Mouse (Mus musculus) forebrain, embryonic 12.5 days (tissue): ENCODE results near the gene Hddc3. TPM values are rescaled to one million over a fixed set of nuclear protein-coding genes. Genes with fewer than 3 reads are reported as not detected.

Experiments
- ATAC-seq: fragments of 200-750 bp; cut with Nextera tagmentation; 2 replicates; pipeline ENCODE4 v1.8.0; 2017; ENCODE audit warnings: moderate TSS enrichment; ENCODE audit not compliant: low FRiP score
- H3K27ac ChIP-seq: fragments of 300-500 bp; sonication (generic); 2 replicates; pipeline ENCODE4 v1.5.1; 2016; ENCODE audit warnings: mild to moderate bottlenecking
- H3K27me3 ChIP-seq: fragments of 300-500 bp; sonication (generic); 2 replicates; pipeline ENCODE4 v1.6.1; 2016; ENCODE audit warnings: mild to moderate bottlenecking
- H3K36me3 ChIP-seq: fragments of 300-500 bp; sonication (generic); replicated peaks from 2 replicates; pipeline ENCODE4 v1.6.1; 2016; ENCODE audit warnings: mild to moderate bottlenecking
- H3K4me1 ChIP-seq: fragments of 300-500 bp; sonication (generic); 2 replicates; pipeline ENCODE4 v1.6.1; 2016
- H3K4me2 ChIP-seq: fragments of 300-500 bp; sonication (generic); 2 replicates; pipeline ENCODE4 v1.6.1; 2016; ENCODE audit warnings: mild to moderate bottlenecking, moderate library complexity
- H3K4me3 ChIP-seq: fragments of 300-500 bp; sonication (generic); replicated peaks from 2 replicates; pipeline ENCODE4 v1.5.1; 2016; ENCODE audit warnings: mild to moderate bottlenecking
- H3K9ac ChIP-seq: fragments of 300-500 bp; sonication (generic); 2 replicates; pipeline ENCODE4 v1.6.1; 2016; ENCODE audit warnings: mild to moderate bottlenecking
- H3K9me3 ChIP-seq: fragments of 300-500 bp; sonication (generic); 2 replicates; pipeline ENCODE4 v1.6.1; 2016
- WGBS: fragments of 180-500 bp; shearing (Covaris S2); methylation state at CpG from one replicate; pipeline ENCODE4 v1.1.7; 2016; 5-methylcytosine and 5-hydroxymethylcytosine counted together
- polyA plus RNA-seq: library from polyadenylated mRNA; unstranded; fragments of >200 nt; fragmentation: Nextera tagmentation; extraction: Ambion mirVana; gene quantifications from 2 replicates; pipeline ENCODE4 v1.2.1, GENCODE M21; 2016

The Hddc3 gene
- polyA plus RNA-seq, 1 experiment from 2014 or later = 24.4 TPM

DNA sequence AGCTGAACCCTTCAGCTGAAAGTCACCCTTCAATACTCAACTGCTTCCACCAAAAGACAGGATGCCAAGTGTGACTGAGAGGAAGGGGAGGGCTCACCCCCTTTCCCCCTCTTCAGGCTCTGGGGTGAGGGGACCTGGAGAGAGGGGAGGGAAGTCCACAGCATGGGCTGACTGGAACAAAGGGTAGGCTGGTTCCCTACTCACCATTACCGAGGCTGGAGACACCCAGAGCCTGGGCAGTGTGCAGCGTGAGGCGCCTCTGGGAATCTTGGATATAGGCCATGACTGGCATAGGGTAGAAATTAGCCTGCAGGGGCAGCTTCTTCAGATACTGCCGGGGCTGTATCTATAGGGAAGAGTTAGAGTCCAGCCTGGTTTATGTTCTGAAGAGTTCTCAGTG is 15.1 kb downstream of the Hddc3 start:
- no peaks in the 10 kb centered on the region for H3K27me3 ChIP-seq
- ATAC-seq = no peak
- no peak overlapping the region for H3K9ac ChIP-seq
- no peak overlapping the region for H3K4me3 ChIP-seq
- H3K9me3 ChIP-seq = no peaks in the 10 kb centered on the region
- no peak overlapping the region for H3K27ac ChIP-seq
- H3K4me1 ChIP-seq = peaks cover 15% of the 10 kb centered on the region
- H3K36me3 ChIP-seq = peaks cover 87% of the 10 kb centered on the region
- H3K4me2 ChIP-seq = no peak overlapping the region
- WGBS = 66% methylated on average over 4 of the region's 4 CpGs

DNA sequence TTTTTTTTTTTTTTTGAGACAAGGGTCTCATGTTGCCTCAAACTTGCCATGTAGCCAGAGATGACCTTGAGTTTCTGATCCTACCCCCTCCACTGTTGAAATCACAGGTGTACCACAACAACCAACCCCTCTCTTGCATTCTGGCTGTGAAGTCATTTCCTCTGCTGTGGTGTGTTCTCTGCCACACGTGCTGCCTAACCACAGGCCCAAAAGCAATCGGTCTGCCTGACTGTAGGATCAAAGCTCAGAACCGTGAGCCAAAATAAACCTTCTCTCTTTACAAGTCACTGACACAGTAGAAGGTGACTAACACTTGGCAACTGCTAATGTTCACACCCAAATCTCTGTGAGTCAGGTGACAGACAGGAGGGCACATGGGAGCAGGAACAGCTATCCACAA is 17.5 kb downstream of the Hddc3 start:
- no peak overlapping the region for H3K4me2 ChIP-seq
- H3K4me3 ChIP-seq = no peak overlapping the region
- 88% methylated on average over 3 of the region's 3 CpGs for WGBS
- H3K9ac ChIP-seq = no peak overlapping the region
- peaks cover 95% of the 10 kb centered on the region for H3K36me3 ChIP-seq
- H3K9me3 ChIP-seq = no peaks in the 10 kb centered on the region
- H3K4me1 ChIP-seq = peaks cover 15% of the 10 kb centered on the region
- no peak for ATAC-seq
- no peak overlapping the region for H3K27ac ChIP-seq
- H3K27me3 ChIP-seq = no peaks in the 10 kb centered on the region

DNA sequence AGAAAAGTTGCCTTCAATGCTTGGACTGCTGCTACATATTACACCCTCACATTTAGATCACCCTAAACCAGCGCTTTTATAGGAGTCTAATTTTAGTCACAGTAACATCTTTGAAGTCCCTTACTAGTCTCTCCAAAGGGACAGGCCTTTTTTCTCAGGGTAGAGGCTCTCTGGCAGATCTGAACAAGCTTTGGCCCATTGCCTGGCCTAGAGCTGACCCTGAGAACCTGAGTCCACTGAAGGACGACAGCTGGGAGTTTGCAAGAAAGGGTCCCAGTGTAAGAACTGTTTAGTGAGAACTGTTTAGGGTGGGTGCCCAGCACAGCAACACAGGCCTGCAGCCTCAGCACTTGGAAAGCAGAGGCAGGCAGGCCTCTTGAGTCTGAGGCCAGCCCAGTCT is 22.9 kb downstream of the Hddc3 start:
- H3K9ac ChIP-seq = no peak overlapping the region
- peaks cover 73% of the 10 kb centered on the region for H3K36me3 ChIP-seq
- H3K27me3 ChIP-seq = no peaks in the 10 kb centered on the region
- H3K9me3 ChIP-seq = no peaks in the 10 kb centered on the region
- H3K4me1 ChIP-seq = peaks cover 16% of the 10 kb centered on the region
- 82% methylated on average over 2 of the region's 2 CpGs for WGBS
- no peak overlapping the region for H3K4me3 ChIP-seq
- H3K27ac ChIP-seq = no peak overlapping the region
- ATAC-seq = no peak
- no peak overlapping the region for H3K4me2 ChIP-seq

DNA sequence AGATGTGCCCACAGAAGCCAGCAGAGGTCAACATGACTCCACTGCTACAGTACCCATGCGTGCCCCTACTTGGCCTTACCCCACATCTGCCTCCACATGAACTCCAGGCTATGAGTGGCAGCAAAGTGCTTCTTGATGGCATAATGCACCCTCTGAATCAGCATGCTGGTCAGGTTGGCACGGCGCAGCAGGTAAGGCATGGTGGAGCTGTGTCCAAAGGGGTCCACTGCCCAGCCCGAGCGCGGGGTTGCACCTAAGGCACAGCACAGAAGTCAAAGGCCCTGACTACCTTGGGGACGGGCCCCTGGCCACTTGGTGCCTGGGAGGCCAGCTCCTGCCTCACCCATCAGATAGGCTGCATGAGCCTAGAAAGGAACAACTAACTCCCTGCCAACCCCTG is 24.3 kb downstream of the Hddc3 start:
- Histone ChIP-seq H3K9me3 (no peaks in the 10 kb centered on the region), H3K27ac (no peak overlapping the region), H3K9ac (no peak overlapping the region), H3K27me3 (no peaks in the 10 kb centered on the region), H3K36me3 (peaks cover 58% of the 10 kb centered on the region), H3K4me3 (no peak overlapping the region), H3K4me1 (peaks cover 16% of the 10 kb centered on the region), H3K4me2 (no peak overlapping the region)
- ATAC-seq = no peak
- WGBS = 98% methylated on average over 7 of the region's 7 CpGs

DNA sequence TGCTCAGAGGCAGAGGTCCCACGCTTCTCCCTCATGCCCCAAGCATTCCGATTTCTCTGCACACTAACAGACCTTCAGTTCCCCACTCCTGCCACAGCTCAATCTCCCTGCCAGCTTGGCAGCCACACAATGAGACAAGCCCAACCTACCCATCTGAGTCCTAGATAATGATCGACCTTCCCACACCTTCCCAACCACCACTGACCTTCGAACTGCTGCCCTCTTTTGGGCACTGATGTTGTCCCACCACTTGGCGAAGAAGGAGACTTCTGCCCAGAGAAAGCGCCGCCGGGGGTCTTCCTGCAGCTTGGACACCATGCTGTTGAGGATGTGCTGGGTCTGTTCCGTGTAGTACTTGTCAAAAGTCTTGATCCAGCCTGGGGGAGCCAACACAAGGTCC is 25.1 kb downstream of the Hddc3 start:
- H3K9ac ChIP-seq = no peak overlapping the region
- peaks cover 50% of the 10 kb centered on the region for H3K36me3 ChIP-seq
- 92% methylated on average over 9 of the region's 9 CpGs for WGBS
- H3K4me2 ChIP-seq = no peak overlapping the region
- ATAC-seq = no peak
- no peak overlapping the region for H3K27ac ChIP-seq
- peaks cover 16% of the 10 kb centered on the region for H3K4me1 ChIP-seq
- no peak overlapping the region for H3K4me3 ChIP-seq
- H3K27me3 ChIP-seq = peaks cover 3% of the 10 kb centered on the region; the same call in 1 of the 2 replicates
- no peaks in the 10 kb centered on the region for H3K9me3 ChIP-seq

DNA sequence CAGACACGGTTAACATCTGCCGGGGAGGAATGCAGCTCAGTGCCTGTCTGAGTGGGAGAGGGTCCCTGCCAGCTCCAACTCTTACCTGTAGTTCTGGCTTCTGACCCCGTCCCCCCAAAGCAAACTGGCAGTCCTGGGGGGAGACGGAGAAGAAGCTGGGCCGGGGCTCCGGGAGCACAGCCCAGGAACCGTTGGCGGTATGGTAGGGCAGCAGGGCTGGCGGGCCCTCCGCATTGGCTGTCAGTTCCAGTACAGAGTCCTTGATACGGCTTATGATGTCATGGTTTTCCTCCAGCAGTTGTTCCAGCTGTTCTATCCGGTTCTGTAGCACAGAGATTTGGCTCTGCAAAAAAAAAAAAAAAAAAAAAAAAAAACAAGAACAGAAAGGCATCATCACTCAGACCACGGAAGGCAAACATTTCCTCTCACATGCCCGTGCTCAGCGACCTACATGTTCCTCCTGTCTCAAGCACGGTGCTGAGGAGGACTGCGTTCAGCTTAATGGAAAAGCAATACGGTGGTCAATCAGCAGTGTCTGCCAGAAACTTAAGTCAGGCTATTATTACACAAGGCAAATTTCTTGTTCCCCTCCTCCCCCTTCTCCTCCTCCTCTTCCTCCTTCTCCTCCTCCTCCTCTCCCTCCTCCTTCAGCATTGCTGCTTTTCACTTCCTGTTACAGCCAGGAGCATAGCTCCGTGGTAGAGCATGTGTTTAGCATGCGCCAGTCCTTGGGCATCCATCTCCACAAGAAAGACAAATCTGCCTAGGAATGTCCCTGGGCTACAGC is 25.9 kb downstream of the Hddc3 start:
- Histone ChIP-seq H3K4me3 (no peak overlapping the region), H3K27ac (no peak overlapping the region), H3K9ac (0 out of 2 replicates have a peak overlapping the region, but pooled peaks have one; percentile 17), H3K27me3 (peaks cover 3% of the 10 kb centered on the region; the same call in 1 of the 2 replicates), H3K36me3 (peaks cover 42% of the 10 kb centered on the region), H3K4me2 (0 out of 2 replicates have a peak overlapping the region, but pooled peaks have one; percentile 82), H3K4me1 (peaks cover 16% of the 10 kb centered on the region), H3K9me3 (no peaks in the 10 kb centered on the region)
- ATAC-seq = no peak
- WGBS = 88% methylated on average over 20 of the region's 20 CpGs

DNA sequence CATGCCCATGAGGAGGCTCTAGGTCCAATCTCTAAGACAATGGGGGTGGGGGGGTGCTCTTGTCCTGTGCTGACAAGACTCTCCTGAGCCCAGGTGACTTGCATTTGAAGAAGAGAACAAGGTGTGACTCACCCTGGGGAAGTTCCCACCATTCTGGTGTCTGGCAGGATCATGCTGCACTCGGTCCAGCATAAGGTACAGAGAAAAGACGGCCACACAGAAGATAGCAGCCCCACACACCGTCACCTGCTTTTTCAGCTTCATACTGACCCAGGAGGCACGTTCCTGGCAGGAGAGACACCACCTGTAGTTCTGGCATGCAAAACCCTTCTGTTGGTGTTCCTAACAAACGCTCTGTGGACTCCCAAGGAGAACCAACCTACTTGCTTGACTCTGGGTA is 26.6 kb downstream of the Hddc3 start:
- H3K4me1 ChIP-seq = peaks cover 16% of the 10 kb centered on the region

DNA sequence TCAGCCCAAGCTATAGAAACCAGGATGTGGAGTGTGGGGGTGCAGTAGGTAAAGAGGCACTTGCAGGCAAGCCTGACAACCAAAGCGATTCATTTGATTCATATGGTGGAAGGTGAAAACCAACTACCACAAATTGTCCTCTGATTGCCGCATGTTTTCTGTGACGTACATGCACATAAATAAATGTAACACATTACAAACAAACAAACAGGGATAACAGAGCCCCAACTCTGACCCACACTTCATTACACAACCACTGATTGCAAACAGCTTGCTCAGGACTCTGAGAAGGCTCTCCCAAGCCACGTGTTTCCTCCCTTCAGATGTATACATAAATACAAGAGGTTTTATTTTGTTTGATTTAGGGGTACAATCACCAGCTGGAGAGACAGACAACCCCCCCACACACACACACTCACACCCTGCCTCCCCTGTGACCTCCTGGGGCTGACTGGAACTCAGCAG is 27.1 kb downstream of the Hddc3 start:
- H3K27me3 ChIP-seq = peaks cover 3% of the 10 kb centered on the region; the same call in 1 of the 2 replicates
- H3K4me2 ChIP-seq = peak overlapping the region; percentile 82
- H3K36me3 ChIP-seq = peaks cover 30% of the 10 kb centered on the region
- 64% methylated on average over 4 of the region's 4 CpGs for WGBS
- peak overlapping the region; percentile 89 for H3K9ac ChIP-seq
- peaks cover 16% of the 10 kb centered on the region for H3K4me1 ChIP-seq
- ATAC-seq = no peak
- no peaks in the 10 kb centered on the region for H3K9me3 ChIP-seq
- no peak overlapping the region for H3K27ac ChIP-seq
- peak overlapping the region; percentile 94 for H3K4me3 ChIP-seq

More for the DNA sequence above, 26.6 kb downstream of the Hddc3 start:
- H3K4me3 ChIP-seq = no peak overlapping the region
- WGBS = 75% methylated on average over 5 of the region's 5 CpGs
- peak overlapping the region; percentile 82; the same call in 1 of the 2 replicates for H3K4me2 ChIP-seq
- no peaks in the 10 kb centered on the region for H3K9me3 ChIP-seq
- 0 out of 2 replicates have a peak overlapping the region, but pooled peaks have one; percentile 17 for H3K9ac ChIP-seq
- H3K36me3 ChIP-seq = peaks cover 36% of the 10 kb centered on the region
- H3K27ac ChIP-seq = no peak overlapping the region
- no peak for ATAC-seq
- H3K27me3 ChIP-seq = peaks cover 3% of the 10 kb centered on the region; the same call in 1 of the 2 replicates

DNA sequence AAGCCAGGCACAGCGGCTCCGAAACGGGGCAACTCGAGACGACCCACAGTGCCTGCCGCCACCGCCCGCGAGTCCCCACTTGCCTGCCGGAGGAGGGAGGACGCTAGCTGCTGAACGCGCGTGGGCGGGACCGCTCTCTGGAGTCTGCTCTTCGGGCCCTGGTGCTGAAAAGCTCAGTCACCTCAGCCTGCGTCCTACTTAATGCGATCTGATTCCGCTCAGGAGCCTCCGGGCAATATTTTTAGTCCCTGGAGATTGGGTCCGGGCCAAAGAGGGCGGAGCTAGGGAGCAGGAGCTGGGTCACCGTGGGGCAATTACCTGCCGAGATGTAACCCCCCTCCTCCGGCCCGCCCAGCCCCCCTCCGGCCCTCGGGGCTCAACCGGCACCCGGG is 27.7 kb downstream of the Hddc3 start:
- Histone ChIP-seq H3K27ac (peak overlapping the region; percentile 68), H3K36me3 (peaks cover 30% of the 10 kb centered on the region), H3K27me3 (peaks cover 3% of the 10 kb centered on the region; the same call in 1 of the 2 replicates), H3K4me1 (peaks cover 16% of the 10 kb centered on the region), H3K4me3 (peak overlapping the region; percentile 94), H3K4me2 (peak overlapping the region; percentile 82), H3K9ac (peak overlapping the region; percentile 89), H3K9me3 (no peaks in the 10 kb centered on the region)
- ATAC-seq = peak; percentile 68
- under 1% methylated on average over 28 of the region's 31 CpGs for WGBS

DNA sequence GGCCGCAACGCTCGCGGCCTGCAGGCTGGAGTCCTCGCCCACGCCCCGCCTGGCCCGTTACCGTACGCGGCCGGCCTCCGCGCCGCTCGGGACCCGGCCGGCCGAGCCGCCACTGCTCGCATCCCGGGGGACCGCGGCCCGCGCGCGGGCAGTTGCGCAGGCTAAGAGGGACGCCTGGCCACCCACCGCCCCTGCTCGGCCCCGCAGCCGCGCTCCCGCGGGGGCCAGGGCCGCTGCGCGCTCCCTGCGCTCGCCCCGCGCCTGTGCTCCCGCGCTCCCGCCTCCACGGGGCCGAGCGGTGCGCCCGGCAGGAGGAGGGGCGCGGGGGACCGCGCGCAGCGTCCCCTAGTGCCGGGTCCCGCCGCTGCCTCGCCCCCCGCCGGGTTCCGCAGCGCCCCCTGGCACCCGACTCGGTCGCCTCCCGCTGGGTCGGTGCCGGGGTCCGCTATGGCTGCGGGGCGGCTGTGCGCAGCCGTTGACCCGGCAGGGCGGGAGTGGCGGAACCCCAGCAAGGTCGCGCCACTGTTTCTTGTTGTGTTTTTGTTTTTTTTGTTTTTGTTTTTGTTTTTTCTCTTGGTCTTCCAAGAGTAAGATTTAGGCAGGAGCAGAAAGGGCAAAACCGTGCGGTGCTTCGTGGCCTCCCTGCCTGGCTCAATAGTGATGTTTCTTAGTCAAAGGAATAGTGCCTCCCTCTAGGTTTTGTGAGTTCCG is 28.3 kb downstream of the Hddc3 start, which contains the start of gene Man2a2:
Gene Man2a2 (minus strand): TSS at position 335 of the 711 bp plus-strand sequence.
- Histone ChIP-seq H3K27ac (peak within 1 kb of the TSS; percentile 68), H3K4me2 (peak within 1 kb of the TSS; percentile 82), H3K9me3 (no peaks in the 10 kb centered on the region), H3K4me3 (peak within 1 kb of the TSS; percentile 94), H3K9ac (peak within 1 kb of the TSS; percentile 89), H3K36me3 (peaks cover 25% of the 10 kb centered on the region), H3K27me3 (peaks cover 3% of the 10 kb centered on the region; the same call in 1 of the 2 replicates), H3K4me1 (peaks cover 20% of the 10 kb centered on the region)
- ATAC-seq = peak; percentile 86
- WGBS = under 1% methylated on average over 75 of the region's 86 CpGs

DNA sequence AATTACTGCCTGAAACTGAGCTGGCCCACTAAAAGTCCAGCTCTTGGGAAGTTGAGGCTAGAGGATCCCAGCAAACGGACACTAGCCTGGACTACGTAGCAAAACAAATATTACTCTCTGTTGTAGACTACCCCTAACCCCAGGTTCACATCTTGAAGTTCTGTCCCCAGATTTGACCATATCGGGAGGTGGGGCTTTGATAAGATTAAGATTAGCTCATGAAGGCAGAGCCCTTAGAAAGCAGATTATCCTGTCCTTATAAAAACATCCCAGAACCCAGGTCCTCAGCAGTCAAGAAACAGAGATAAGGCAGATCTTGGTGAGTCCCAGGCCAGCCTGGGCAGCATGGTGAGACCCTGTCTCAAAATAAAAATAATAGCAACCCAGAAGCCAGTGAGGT is 29.3 kb downstream of the Hddc3 start:
- Histone ChIP-seq H3K27ac (no peak overlapping the region), H3K27me3 (peaks cover 3% of the 10 kb centered on the region; the same call in 1 of the 2 replicates), H3K4me1 (peaks cover 20% of the 10 kb centered on the region), H3K4me2 (no peak overlapping the region), H3K9me3 (no peaks in the 10 kb centered on the region), H3K4me3 (no peak overlapping the region), H3K9ac (no peak overlapping the region), H3K36me3 (peaks cover 15% of the 10 kb centered on the region)
- no peak for ATAC-seq
- WGBS = 83% methylated on average over 3 of the region's 3 CpGs

DNA sequence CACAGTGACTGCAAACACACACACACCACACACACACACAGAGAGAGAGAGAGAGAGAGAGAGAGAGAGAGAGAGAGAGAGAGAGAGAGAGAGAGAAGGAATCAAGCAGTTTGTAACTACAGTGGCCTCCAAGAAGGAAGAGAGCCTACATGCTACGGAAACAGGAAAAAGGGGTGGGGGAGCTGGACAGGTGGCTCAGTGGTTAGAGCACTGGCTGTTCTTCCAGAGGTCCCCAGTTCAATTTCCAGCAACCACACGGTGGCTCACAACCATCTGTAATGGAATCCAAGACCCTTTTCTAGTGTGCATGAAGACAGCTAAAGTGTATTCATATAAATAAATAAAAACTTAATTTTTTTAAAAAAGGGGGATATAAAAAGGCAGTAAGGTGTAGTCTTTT is 29.8 kb downstream of the Hddc3 start:
- ATAC-seq = no peak
- Histone ChIP-seq H3K9me3 (no peaks in the 10 kb centered on the region), H3K4me1 (peaks cover 20% of the 10 kb centered on the region), H3K27me3 (peaks cover 3% of the 10 kb centered on the region; the same call in 1 of the 2 replicates), H3K9ac (no peak overlapping the region), H3K36me3 (peaks cover 10% of the 10 kb centered on the region), H3K4me2 (no peak overlapping the region), H3K27ac (no peak overlapping the region), H3K4me3 (no peak overlapping the region)
- 61% methylated on average over 2 of the region's 2 CpGs for WGBS
